Mouse (Mus musculus): ENCODE measurements around the gene Hp.

GRCm38 (mm10) chr8:109571139-109571538 lies 7.8 kb downstream of the Hp start:
- TF ChIP-seq CTCF (IDR thresholded peaks at IDR 0.05; ENCODE audit: low read depth) (no peak), EP300 (IDR thresholded peaks at IDR 0.05; ENCODE audit: low read depth) (no peak)
